Mouse (Mus musculus) forebrain, embryonic 15.5 days (tissue): ENCODE measurements around the gene Oxct1. TPM values are rescaled to one million over a fixed set of nuclear protein-coding genes. Genes with fewer than 3 reads are reported as not detected.

Source experiments
- ATAC-seq: fragments of 200-750 bp; cut with Nextera tagmentation; replicated peaks from 2 replicates; pipeline ENCODE4 v1.8.0; 2017; ENCODE audit warnings: mild to moderate bottlenecking, moderate TSS enrichment, moderate library complexity
- H3K27ac ChIP-seq: fragments of 300-500 bp; sonication (generic); replicated peaks from 2 replicates; pipeline ENCODE4 v1.5.1; 2015; ENCODE audit warnings: mild to moderate bottlenecking, inconsistent platforms
- H3K27me3 ChIP-seq: fragments of 300-500 bp; sonication (generic); 2 replicates; pipeline ENCODE4 v1.6.1; 2015; ENCODE audit warnings: inconsistent platforms
- H3K36me3 ChIP-seq: fragments of 300-500 bp; sonication (generic); 2 replicates; pipeline ENCODE4 v1.6.1; 2015; ENCODE audit warnings: mild to moderate bottlenecking, inconsistent platforms
- H3K4me1 ChIP-seq: fragments of 300-500 bp; sonication (generic); 2 replicates; pipeline ENCODE4 v1.6.1; 2015; ENCODE audit warnings: inconsistent platforms
- H3K4me2 ChIP-seq: fragments of 300-500 bp; sonication (generic); replicated peaks from 2 replicates; pipeline ENCODE4 v1.6.1; 2015; ENCODE audit warnings: mild to moderate bottlenecking, inconsistent platforms
- H3K4me3 ChIP-seq: fragments of 300-500 bp; sonication (generic); 2 replicates; pipeline ENCODE4 v1.5.1; 2015; ENCODE audit warnings: mild to moderate bottlenecking, inconsistent platforms
- H3K9ac ChIP-seq: fragments of 300-500 bp; sonication (generic); replicated peaks from 2 replicates; pipeline ENCODE4 v1.6.1; 2015; ENCODE audit warnings: mild to moderate bottlenecking, inconsistent platforms
- H3K9me3 ChIP-seq: fragments of 300-500 bp; sonication (generic); 2 replicates; pipeline ENCODE4 v1.6.1; 2016; ENCODE audit warnings: inconsistent platforms
- WGBS: fragments of 180-500 bp; shearing (Covaris S2); methylation state at CpG from one replicate; pipeline ENCODE4 v1.1.7; 2015; ENCODE audit warnings: mixed read lengths; 5-methylcytosine and 5-hydroxymethylcytosine counted together
- polyA plus RNA-seq: library from polyadenylated mRNA; unstranded; fragments of >200 nt; fragmentation: Nextera tagmentation; extraction: Ambion mirVana; gene quantifications from 2 replicates; pipeline ENCODE4 v1.2.1, GENCODE M21; 2015

Gene Oxct1
- polyA plus RNA-seq, 1 experiment from 2014 or later, result 282 TPM

GRCm38 (mm10) chr15:4148649-4149389 is 122.6 kb downstream of the Oxct1 start:
- WGBS, result 71% methylated on average over 8 of the region's 8 CpGs
- Histone ChIP-seq H3K9me3 (no peaks in the 10 kb centered on the region), H3K4me3 (no peak overlapping the region), H3K36me3 (peaks cover 6% of the 10 kb centered on the region; the same call in 1 of the 2 replicates), H3K4me2 (no peak overlapping the region), H3K27me3 (no peaks in the 10 kb centered on the region), H3K4me1 (0 out of 2 replicates have a peak, but pooled peaks cover 4% of the 10 kb centered on the region), H3K9ac (no peak overlapping the region), H3K27ac (no peak overlapping the region)
- ATAC-seq, result no peak; the same call in 1 of the 2 replicates

GRCm38 (mm10) chr15:4154646-4155045 is 128.5 kb downstream of the Oxct1 start:
- Histone ChIP-seq H3K9me3 (no peaks in the 10 kb centered on the region), H3K27me3 (no peaks in the 10 kb centered on the region), H3K36me3 (peaks cover 13% of the 10 kb centered on the region; the same call in 1 of the 2 replicates), H3K27ac (no peak overlapping the region), H3K4me1 (no peaks in the 10 kb centered on the region), H3K9ac (no peak overlapping the region), H3K4me2 (no peak overlapping the region), H3K4me3 (no peak overlapping the region)
- ATAC-seq, result no peak
- 70% methylated on average over 4 of the region's 4 CpGs for WGBS

- H3K9me3 ChIP-seq, result no peaks in the 10 kb centered on the region
- H3K9ac ChIP-seq, result no peak overlapping the region
- WGBS, result 75% methylated on average over 2 of the region's 2 CpGs
- H3K27ac ChIP-seq, result no peak overlapping the region
- no peaks in the 10 kb centered on the region for H3K27me3 ChIP-seq
- no peak overlapping the region for H3K4me2 ChIP-seq
- no peaks in the 10 kb centered on the region for H3K36me3 ChIP-seq
- no peaks in the 10 kb centered on the region for H3K4me1 ChIP-seq
- no peak for ATAC-seq
- H3K4me3 ChIP-seq, result no peak overlapping the region
Measured at GRCm38 (mm10) chr15:4167946-4168345, 141.8 kb downstream of the Oxct1 start.

GRCm38 (mm10) chr15:4171600-4171999 is 145.4 kb downstream of the Oxct1 start:
- no peak overlapping the region for H3K27ac ChIP-seq
- H3K4me3 ChIP-seq, result no peak overlapping the region
- no peaks in the 10 kb centered on the region for H3K9me3 ChIP-seq
- WGBS, result 68% methylated on average over 2 of the region's 2 CpGs
- no peaks in the 10 kb centered on the region for H3K36me3 ChIP-seq
- H3K4me2 ChIP-seq, result no peak overlapping the region
- H3K9ac ChIP-seq, result no peak overlapping the region
- H3K27me3 ChIP-seq, result no peaks in the 10 kb centered on the region
- no peak for ATAC-seq
- H3K4me1 ChIP-seq, result no peaks in the 10 kb centered on the region

GRCm38 (mm10) chr15:4197913-4198312 is 171.7 kb downstream of the Oxct1 start:
- Histone ChIP-seq H3K4me2 (no peak overlapping the region), H3K27me3 (no peaks in the 10 kb centered on the region)
- ATAC-seq, result no peak

More at GRCm38 (mm10) chr15:4197913-4198312, 171.7 kb downstream of the Oxct1 start:
- no peak overlapping the region for H3K27ac ChIP-seq
- no peaks in the 10 kb centered on the region for H3K36me3 ChIP-seq
- no peaks in the 10 kb centered on the region for H3K9me3 ChIP-seq
- no peak overlapping the region for H3K4me3 ChIP-seq
- H3K4me1 ChIP-seq, result no peaks in the 10 kb centered on the region
- H3K9ac ChIP-seq, result no peak overlapping the region

Other genes with a start within 250 kb of the Oxct1 start
- gene Fbxo4, start 46.8 kb upstream of the Oxct1 start, polyA plus RNA-seq, result 7.5 and 7.8 TPM in 2 replicates
- 33.9 and 35.8 TPM in 2 replicates for gene AW549877, start 30.6 kb upstream of the Oxct1 start, polyA plus RNA-seq